Mouse (Mus musculus) hematopoietic stem cell, adult 5-6 weeks (primary cell): Measurements from ENCODE around the gene Zmym5. TPM values are rescaled to one million over a fixed set of nuclear protein-coding genes. Genes with fewer than 3 reads are reported as not detected.
A peak's percentile ranks its signal among the peaks of the same experiment; 100 is the strongest.
"Not testable (repeated sequence)": the region's sequence is repeated elsewhere in the genome, so short reads cannot be mapped to it uniquely, and the experiment has no call there.

Experiments used
- ATAC-seq, 2 experiments: fragments of 125-278 bp in 1 of 2; replicated peaks in 1 of 2; 2 replicates each; pipeline ENCODE4 v1.8.0; 2016 to 2017; ENCODE audit warnings: inconsistent platforms in 2 of 2, mild to moderate bottlenecking in 2 of 2, moderate number of reproducible peaks in 2 of 2, low read depth in 1 of 2, moderate TSS enrichment in 1 of 2; ENCODE audit not compliant: low FRiP score in 2 of 2, poor library complexity in 2 of 2, severe bottlenecking in 2 of 2, insufficient read depth in 1 of 2, low TSS enrichment in 1 of 2
- total RNA-seq: library from RNA; stranded (forward); fragments of 172-1452, 232-1000 nt; gene quantifications from 2 replicates; pipeline ENCODE4 v1.2.3, GENCODE M21; 2017

Zmym5 gene
- total RNA-seq, result 33.0 and 35.3 TPM in 2 replicates

DNA sequence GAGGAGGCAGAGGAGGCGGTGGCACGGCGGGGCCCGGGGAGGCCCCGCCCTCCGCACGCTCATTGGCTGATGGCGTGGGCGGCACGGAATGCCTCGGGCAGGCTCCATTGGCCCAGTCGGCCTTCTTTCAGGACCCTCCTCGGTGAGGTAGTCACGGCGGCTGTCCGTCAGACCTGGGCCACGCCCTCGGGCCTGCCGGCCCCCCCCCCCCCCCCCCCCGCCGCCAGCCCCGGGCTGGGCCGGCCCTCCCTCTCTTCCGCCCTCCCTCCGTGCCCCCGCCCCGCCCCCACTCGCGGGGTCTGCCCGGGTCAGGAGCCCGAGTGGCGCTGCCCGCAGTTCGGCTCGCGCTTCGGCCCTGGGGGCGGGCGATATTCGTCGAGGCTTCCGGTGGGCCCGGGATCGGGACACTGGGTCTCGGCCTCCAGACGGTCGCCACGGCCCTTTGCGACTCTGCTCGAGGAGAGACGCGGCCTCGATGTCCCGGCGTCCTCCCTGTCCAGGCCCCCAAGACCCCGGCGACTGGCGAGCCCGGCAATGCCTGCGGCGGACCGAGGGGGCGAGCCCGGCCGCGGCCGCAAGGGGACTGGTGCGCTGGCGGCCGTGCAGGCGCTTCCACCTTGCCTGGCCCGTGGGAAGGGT is at the start of gene Zmym5:
TSS of gene Zmym5 (minus strand) at position 16 of the 639 bp plus-strand sequence.
- ATAC-seq, result peak; percentile 96 to 97

- ATAC-seq, result peak in 1 of 2 experiments; percentile 42; a peak in 1 of 4 replicates
Measured at GRCm38 (mm10) chr14:56849681-56850080, 38.2 kb upstream of the Zmym5 start.

DNA sequence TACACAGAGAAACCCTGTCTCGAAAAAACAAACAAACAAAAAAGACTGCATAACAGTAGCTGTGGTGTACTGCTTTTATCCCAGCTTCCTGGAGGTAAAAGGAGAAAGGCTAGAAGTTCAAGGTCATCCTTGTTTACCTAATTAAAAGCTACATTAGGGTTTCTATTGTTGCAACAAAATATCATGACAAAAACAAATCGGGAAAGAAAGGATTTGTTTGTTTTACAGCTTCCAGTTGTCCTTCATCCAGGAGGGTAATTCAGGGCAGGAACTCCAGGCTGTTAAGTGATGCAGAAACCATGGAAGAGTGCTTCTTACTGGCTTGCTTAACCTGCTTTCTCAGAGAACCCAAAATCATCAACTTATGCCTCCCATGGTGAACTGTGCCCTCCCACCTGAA is 36.8 kb upstream of the Zmym5 start:
- no peak for ATAC-seq

DNA sequence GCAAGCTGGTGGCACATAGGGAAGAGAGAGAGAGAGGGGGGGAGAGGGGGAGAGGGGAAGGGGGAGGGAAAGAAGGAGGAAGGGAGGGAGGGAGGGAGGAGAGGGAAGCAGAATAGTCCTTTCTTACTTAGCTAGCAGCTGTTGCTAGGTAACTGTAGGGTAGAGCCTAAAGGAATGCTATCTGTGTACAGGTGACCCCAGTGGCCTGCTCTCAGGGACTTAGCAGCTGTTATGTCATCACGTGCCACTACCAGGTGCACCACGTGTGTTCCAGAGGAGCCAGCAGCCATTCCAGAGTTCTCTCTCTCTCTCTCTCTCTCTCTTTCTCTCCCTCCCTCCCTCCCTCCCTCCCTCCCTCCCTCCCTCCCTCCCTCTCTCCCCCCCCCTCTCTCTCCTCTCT is 33.0 kb upstream of the Zmym5 start:
- ATAC-seq, result no peak

- no peak for ATAC-seq
Measured at GRCm38 (mm10) chr14:56844033-56844432, 32.5 kb upstream of the Zmym5 start.

DNA sequence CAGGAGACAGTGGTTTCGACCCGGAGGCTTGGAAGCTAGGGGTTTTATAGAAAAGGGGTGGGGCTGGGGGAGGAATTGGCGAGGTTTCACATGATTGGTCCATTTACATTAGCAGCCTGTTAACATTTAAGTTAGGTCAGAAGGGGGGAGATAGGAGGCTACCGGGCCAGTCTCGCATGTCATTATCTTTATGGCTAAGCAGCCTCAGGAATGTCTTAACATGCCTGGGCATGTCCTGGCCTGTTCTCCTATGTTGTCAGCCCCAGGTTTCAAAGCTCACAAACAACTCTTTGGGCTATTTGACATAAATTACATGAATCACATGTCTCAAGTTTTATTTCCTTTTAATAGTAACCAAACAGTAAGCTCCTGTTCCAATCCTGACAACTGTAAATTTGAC is 23.1 kb upstream of the Zmym5 start:
- ATAC-seq, result not testable (repeated sequence)

DNA sequence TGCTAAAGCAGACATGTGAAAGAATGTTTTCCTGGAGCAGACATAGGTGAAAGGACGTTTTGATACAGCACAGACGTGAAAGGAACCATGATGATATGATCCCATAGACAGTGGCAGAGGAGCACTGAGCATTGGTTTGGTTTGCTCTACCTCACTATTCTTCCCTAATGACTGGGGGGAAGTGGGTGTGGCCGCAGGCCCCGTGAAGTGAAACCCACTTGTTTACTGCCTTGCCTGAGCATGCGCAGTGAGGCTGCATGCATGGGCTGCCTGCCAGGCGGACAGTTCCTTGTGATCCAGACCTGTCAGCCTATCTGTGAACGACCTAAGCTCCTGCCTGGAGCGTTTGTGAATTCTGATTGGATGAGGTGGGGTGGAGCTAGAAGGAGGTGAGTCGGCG is 21.7 kb upstream of the Zmym5 start:
- not testable (repeated sequence) for ATAC-seq

- ATAC-seq, result no peak
Measured at GRCm38 (mm10) chr14:56832563-56833113, 21.1 kb upstream of the Zmym5 start.

GRCm38 (mm10) chr14:56832147-56832546 is 20.6 kb upstream of the Zmym5 start:
- no peak for ATAC-seq

- no peak for ATAC-seq
Measured at GRCm38 (mm10) chr14:56830491-56831045, 19.1 kb upstream of the Zmym5 start.

- no peak for ATAC-seq
Measured at GRCm38 (mm10) chr14:56824562-56824961, 13.0 kb upstream of the Zmym5 start.

DNA sequence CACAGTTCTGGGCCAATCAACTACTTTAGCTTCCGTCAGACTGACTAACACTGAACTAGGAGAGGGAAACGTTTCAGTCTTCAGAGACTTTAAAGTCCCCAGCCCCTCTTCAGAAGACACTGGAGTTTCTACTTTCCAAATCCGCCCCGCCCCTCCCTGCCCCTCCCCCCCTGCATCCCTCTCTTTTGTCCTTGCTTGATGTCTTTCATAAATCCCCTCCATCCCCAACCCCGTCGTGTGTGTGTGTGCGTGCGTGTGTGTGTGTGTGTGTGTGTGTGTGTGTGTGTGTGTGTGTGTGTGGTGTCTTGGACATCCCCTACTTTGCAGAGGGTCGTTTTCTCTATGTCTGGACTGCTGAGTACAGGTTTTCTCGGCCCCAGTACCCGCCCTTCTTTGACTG is 6.1 kb upstream of the Zmym5 start:
- no peak for ATAC-seq

- no peak for ATAC-seq
Measured at GRCm38 (mm10) chr14:56817131-56817530, 5.6 kb upstream of the Zmym5 start.

DNA sequence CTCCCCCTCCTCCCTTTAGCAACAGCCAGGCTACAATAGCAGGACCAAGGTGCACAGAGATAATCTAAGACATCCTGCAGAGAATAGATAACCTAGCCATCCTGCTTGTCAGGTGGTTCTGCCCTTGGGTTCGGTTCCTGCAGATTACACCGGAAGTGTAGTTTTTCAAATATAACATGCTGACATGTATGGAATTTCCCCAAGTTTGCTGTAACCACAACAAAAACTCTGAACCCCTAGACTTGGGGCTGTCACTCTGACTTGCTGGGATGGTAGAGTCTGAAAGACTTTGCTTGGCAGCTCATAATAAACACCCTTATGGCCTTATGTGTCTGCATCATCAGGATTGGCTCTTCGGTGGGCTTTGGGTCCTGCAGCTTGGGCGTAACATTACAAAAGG is 5.0 kb upstream of the Zmym5 start:
- ATAC-seq, result no peak

DNA sequence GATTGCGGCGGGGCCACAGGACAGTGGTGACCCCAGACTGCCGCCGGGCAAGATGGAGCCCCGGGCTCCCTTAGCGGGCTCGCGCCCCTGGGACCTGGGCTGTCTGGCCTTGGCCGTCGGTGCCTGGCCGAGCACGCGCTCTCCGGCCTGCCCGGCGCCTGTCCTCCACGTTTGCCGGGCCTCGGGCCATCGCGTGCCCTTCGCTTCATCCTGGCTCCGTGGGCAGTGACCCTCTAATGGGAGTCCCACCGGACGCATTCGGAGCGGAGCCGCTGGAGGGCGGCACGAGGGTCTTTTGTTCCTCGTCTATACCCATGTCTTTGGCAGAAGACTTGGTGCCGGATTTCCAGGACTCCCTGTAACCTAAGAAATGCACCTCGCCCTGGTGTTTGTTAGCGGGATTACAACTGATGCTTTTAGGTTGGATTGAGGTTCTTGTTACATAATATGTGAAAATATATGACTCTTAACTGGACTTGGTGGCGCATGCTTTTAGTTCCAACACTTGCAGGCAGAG is 1.1 kb upstream of the Zmym5 start:
- ATAC-seq, result peak; percentile 15 to 53; a peak in 3 of 4 replicates

- ATAC-seq, result peak in 1 of 2 experiments; percentile 63; a peak in 3 of 4 replicates
Measured at GRCm38 (mm10) chr14:56810781-56811690, 480 bp downstream of the Zmym5 start.

DNA sequence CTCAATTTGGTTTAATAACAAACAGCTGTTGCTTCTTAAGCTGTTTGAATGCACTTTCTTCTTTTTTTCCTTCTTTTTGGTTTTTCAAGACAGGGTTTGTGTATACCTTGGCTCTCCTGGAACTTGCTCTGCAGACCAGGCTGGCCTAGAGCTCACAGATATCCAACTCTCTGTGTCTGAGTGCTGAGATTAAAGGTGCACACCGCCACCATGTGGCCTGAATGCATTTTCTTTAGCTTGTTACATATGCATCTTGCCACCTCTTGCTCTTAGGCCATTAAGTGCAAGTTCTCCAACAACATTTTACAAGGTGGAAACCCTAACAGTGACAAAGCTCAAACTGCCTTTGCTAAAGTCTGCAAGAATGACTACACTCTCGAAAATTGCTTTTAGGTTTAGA is 18.3 kb downstream of the Zmym5 start:
- no peak for ATAC-seq

GRCm38 (mm10) chr14:56784575-56784974 is 26.9 kb downstream of the Zmym5 start:
- no peak for ATAC-seq
